Mouse (Mus musculus): ENCODE results near the gene Eif4a2.

Eif4a2 gene

DNA sequence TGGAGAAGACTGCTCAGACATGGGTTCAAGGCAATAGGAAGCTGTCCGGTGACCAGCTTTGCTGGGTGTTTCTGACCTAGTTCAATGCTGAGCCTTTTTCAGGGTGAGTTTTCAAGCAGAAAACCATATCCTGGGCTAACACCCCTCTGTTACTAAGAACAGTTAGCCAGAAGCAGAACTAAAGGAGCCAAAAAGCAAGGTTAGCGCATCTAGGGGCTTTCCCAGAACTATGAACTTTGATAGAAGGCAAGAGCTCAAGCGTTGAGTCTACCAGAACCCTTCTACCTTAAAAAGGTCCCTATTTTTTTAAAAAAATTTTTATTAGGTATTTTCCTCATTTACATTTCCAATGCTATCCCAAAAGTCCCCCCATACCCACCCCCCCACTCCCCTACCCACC is 33.7 kb downstream of the Eif4a2 start:
- DNase-seq (ENCODE audit: low spot score in 2 of 2), result no peak

DNA sequence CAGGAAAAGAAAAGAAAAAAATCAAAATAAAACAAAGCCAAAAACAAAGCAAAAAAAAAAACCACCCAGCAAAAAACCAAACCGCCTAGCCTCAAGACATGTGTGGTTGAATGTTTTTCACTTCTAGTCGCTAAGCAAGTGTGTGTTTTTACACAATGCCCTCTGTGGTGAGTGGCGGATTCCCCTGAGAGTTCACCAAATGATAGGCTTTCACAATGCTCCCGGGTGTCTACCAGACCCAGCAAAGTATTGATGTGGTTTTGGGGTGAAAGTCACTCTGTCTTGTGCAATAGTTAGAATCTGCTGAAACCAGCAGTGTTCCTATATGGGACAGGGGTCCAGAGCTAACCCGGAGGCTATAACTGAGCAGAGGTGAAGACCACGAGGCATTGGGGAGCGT is 37.1 kb downstream of the Eif4a2 start:
- DNase-seq (ENCODE audit: low spot score in 2 of 2), result peak; percentile 25 to 35

- DNase-seq (ENCODE audit: low spot score in 2 of 2), result no peak
These were observed 38.0 kb downstream of the Eif4a2 start for GRCm38 (mm10) chr16:23145211-23145610.

- DNase-seq (ENCODE audit: low spot score in 2 of 2), result no peak
These were observed 39.0 kb downstream of the Eif4a2 start, which contains the start of gene Adipoq for GRCm38 (mm10) chr16:23146280-23146679. Gene Adipoq (plus strand): TSS chr16:23146536.

- no peak for DNase-seq (ENCODE audit: low spot score in 2 of 2)
These were observed 41.7 kb downstream of the Eif4a2 start for GRCm38 (mm10) chr16:23148936-23149335.

- DNase-seq (ENCODE audit: low spot score in 2 of 2), result no peak
These were observed 42.2 kb downstream of the Eif4a2 start for GRCm38 (mm10) chr16:23149396-23149795.

- peak in 1 of 2 experiments; percentile 54 for DNase-seq (ENCODE audit: low spot score in 2 of 2)
These were observed 44.2 kb downstream of the Eif4a2 start for GRCm38 (mm10) chr16:23151423-23151822.

- DNase-seq (ENCODE audit: low spot score in 2 of 2), result no peak
These were observed 47.0 kb downstream of the Eif4a2 start for GRCm38 (mm10) chr16:23154261-23154660.

GRCm38 (mm10) chr16:23157013-23157412 is 49.8 kb downstream of the Eif4a2 start:
- no peak for DNase-seq (ENCODE audit: low spot score in 2 of 2)

- no peak for DNase-seq (ENCODE audit: low spot score in 2 of 2)
These were observed 51.0 kb downstream of the Eif4a2 start for GRCm38 (mm10) chr16:23158292-23158691.

GRCm38 (mm10) chr16:23158957-23159356 is 51.7 kb downstream of the Eif4a2 start:
- no peak for DNase-seq (ENCODE audit: low spot score in 2 of 2)

DNA sequence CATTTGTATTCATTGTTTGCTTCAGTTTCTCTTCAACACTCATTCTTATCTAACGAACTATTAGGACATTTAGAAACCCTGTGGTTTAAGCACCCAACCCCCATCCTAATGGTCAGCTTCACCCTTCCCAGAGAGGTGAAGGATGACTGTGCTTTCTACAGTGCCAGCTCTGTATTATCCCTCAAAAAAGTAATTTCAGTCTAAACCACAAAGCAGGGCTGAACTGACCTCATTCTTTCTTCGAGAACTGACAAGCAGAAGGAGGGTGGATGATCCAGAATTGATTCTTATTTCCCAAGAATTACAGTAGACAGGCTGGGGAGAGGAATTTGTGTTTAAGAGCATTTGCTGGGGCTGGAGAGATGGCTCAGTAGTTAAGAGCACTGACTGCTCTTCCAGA is 52.5 kb downstream of the Eif4a2 start:
- no peak for DNase-seq (ENCODE audit: low spot score in 2 of 2)

DNA sequence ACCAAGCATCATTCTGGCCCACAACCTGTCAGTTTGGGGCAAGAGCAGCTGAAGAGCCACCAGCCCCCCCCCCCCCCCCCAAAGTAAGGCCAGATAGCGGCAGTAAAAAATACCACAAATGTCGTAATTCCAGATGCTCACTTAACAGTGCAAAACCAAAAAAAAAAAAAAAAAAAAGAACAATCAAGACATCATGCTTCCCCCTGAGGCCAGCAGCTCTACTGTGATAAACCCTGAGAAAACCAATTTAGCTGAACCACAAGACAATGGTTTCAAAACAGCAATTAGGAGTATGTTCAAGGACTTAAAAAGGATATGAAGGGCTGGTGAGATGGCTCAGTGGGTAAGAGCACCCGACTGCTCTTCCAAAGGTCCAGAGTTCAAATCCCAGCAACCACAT is 54.9 kb downstream of the Eif4a2 start:
- no peak for DNase-seq (ENCODE audit: low spot score in 2 of 2)
